Mouse (Mus musculus) forebrain, embryonic 16.5 days (tissue): ENCODE measurements around the gene Zfyve28. TPM values are rescaled to one million over a fixed set of nuclear protein-coding genes. Genes with fewer than 3 reads are reported as not detected.
A peak's percentile ranks its signal among the peaks of the same experiment; 100 is the strongest.

Experiments
- ATAC-seq: fragments of 200-750 bp; cut with Nextera tagmentation; 2 replicates; pipeline ENCODE4 v1.8.0; 2017; ENCODE audit warnings: mild to moderate bottlenecking, moderate library complexity
- H3K27ac ChIP-seq: fragments of 300-500 bp; sonication (generic); 2 replicates; pipeline ENCODE4 v1.5.1; 2014; ENCODE audit warnings: low read length, control low read depth
- H3K27me3 ChIP-seq: fragments of 300-500 bp; sonication (generic); replicated peaks from 2 replicates; pipeline ENCODE4 v1.6.1; 2014; ENCODE audit warnings: low read length; ENCODE audit not compliant: control insufficient read depth, insufficient read depth
- H3K36me3 ChIP-seq: fragments of 300-500 bp; sonication (generic); 2 replicates; pipeline ENCODE4 v1.6.1; 2014; ENCODE audit not compliant: control insufficient read depth, insufficient read depth
- H3K4me1 ChIP-seq: fragments of 300-500 bp; sonication (generic); replicated peaks from 2 replicates; pipeline ENCODE4 v1.6.1; 2014; ENCODE audit warnings: low read length; ENCODE audit not compliant: control insufficient read depth, insufficient read depth
- H3K4me2 ChIP-seq: fragments of 300-500 bp; sonication (generic); 2 replicates; pipeline ENCODE4 v1.6.1; 2014; ENCODE audit warnings: mild to moderate bottlenecking, low read length, control low read depth
- H3K4me3 ChIP-seq: fragments of 300-500 bp; sonication (generic); replicated peaks from 2 replicates; pipeline ENCODE4 v1.5.1; 2014; ENCODE audit warnings: mild to moderate bottlenecking, low read length, control low read depth
- H3K9ac ChIP-seq: fragments of 300-500 bp; sonication (generic); replicated peaks from 2 replicates; pipeline ENCODE4 v1.6.1; 2014; ENCODE audit warnings: low read depth, low read length, control low read depth
- H3K9me3 ChIP-seq: fragments of 300-500 bp; sonication (generic); 2 replicates; pipeline ENCODE4 v1.6.1; 2016; ENCODE audit warnings: low read length; ENCODE audit not compliant: control insufficient read depth
- WGBS: fragments of 180-500 bp; shearing (Covaris S2); extraction: QIAGEN DNeasy Blood & Tissue Kit; methylation state at CpG from one replicate; pipeline ENCODE4 v1.1.7; 2014; 5-methylcytosine and 5-hydroxymethylcytosine counted together
- polyA plus RNA-seq: library from polyadenylated mRNA; unstranded; fragments of >200 nt; fragmentation: Nextera tagmentation; extraction: Ambion mirVana; gene quantifications from 2 replicates; pipeline ENCODE4 v1.2.1, GENCODE M21; 2015

The Zfyve28 gene
- polyA plus RNA-seq = 4.4 and 5.2 TPM in 2 replicates

GRCm38 (mm10) chr5:34288154-34288716 lies at the start of gene Zfyve28, which contains the start of gene Cfap99:
Gene Zfyve28, minus strand, starts transcription at chr5:34288449.
Gene Cfap99, plus strand, starts transcription at chr5:34288600.
- Histone ChIP-seq H3K4me1 (peaks cover 13% of the 10 kb centered on the region), H3K4me2 (peak within 1 kb of the TSS; percentile 71), H3K4me3 (peak within 1 kb of the TSS; percentile 81), H3K36me3 (no peaks in the 10 kb centered on the region), H3K27me3 (peaks cover 15% of the 10 kb centered on the region), H3K9ac (peak within 1 kb of the TSS; percentile 73), H3K27ac (no peak within 1 kb of the TSS), H3K9me3 (no peaks in the 10 kb centered on the region)
- under 1% methylated on average over 80 of the region's 83 CpGs for WGBS
- peak; percentile 99 for ATAC-seq

GRCm38 (mm10) chr5:34336775-34337450 lies 48.7 kb upstream of the Zfyve28 start:
- Histone ChIP-seq H3K4me3 (peak overlapping the region; percentile 60), H3K4me1 (peaks cover 18% of the 10 kb centered on the region), H3K9me3 (no peaks in the 10 kb centered on the region), H3K27me3 (no peaks in the 10 kb centered on the region), H3K4me2 (peak overlapping the region; percentile 88), H3K9ac (peak overlapping the region; percentile 67), H3K36me3 (0 out of 2 replicates have a peak, but pooled peaks cover 2% of the 10 kb centered on the region), H3K27ac (peak overlapping the region; percentile 87)
- peak; percentile 20; the same call in 1 of the 2 replicates for ATAC-seq
- under 1% methylated on average over 42 of the region's 42 CpGs for WGBS

- Histone ChIP-seq H3K36me3 (0 out of 2 replicates have a peak, but pooled peaks cover 2% of the 10 kb centered on the region), H3K27me3 (no peaks in the 10 kb centered on the region), H3K4me2 (peak within 1 kb of the TSS; percentile 88), H3K9me3 (no peaks in the 10 kb centered on the region), H3K4me1 (peaks cover 18% of the 10 kb centered on the region), H3K9ac (peak within 1 kb of the TSS; percentile 83), H3K4me3 (peak within 1 kb of the TSS; percentile 60), H3K27ac (peak within 1 kb of the TSS; percentile 87)
- under 1% methylated on average over 67 of the region's 67 CpGs for WGBS
- peak; percentile 98 for ATAC-seq
Observed at GRCm38 (mm10) chr5:34336097-34336774, 48.0 kb upstream of the Zfyve28 start, which contains the start of gene Rnf4. Gene Rnf4, plus strand, starts transcription at chr5:34336289.

GRCm38 (mm10) chr5:34335539-34336096 lies 47.4 kb upstream of the Zfyve28 start:
- H3K36me3 ChIP-seq = 0 out of 2 replicates have a peak, but pooled peaks cover 2% of the 10 kb centered on the region
- WGBS = 2% methylated on average over 21 of the region's 21 CpGs
- ATAC-seq = peak; percentile 59
- peak overlapping the region; percentile 83 for H3K9ac ChIP-seq
- peak overlapping the region; percentile 83 for H3K4me2 ChIP-seq
- peak overlapping the region; percentile 73 for H3K27ac ChIP-seq
- H3K27me3 ChIP-seq = no peaks in the 10 kb centered on the region
- H3K9me3 ChIP-seq = no peaks in the 10 kb centered on the region
- peak overlapping the region; percentile 60 for H3K4me3 ChIP-seq
- H3K4me1 ChIP-seq = peaks cover 18% of the 10 kb centered on the region

GRCm38 (mm10) chr5:34334081-34334480 lies 45.8 kb upstream of the Zfyve28 start:
- no peaks in the 10 kb centered on the region for H3K36me3 ChIP-seq
- no peak for ATAC-seq
- no peak overlapping the region for H3K9ac ChIP-seq
- peaks cover 18% of the 10 kb centered on the region for H3K4me1 ChIP-seq
- H3K27ac ChIP-seq = no peak overlapping the region
- 89% methylated on average over 1 of the region's 1 CpGs for WGBS
- no peaks in the 10 kb centered on the region for H3K27me3 ChIP-seq
- no peaks in the 10 kb centered on the region for H3K9me3 ChIP-seq
- no peak overlapping the region for H3K4me2 ChIP-seq
- no peak overlapping the region for H3K4me3 ChIP-seq

GRCm38 (mm10) chr5:34330136-34330535 lies 41.9 kb upstream of the Zfyve28 start:
- 87% methylated on average over 2 of the region's 2 CpGs for WGBS

GRCm38 (mm10) chr5:34326875-34327576 lies 38.8 kb upstream of the Zfyve28 start:
- Histone ChIP-seq H3K9ac (peak overlapping the region; percentile 59), H3K4me1 (peaks cover 9% of the 10 kb centered on the region), H3K4me3 (peak overlapping the region; percentile 33), H3K27ac (no peak overlapping the region), H3K27me3 (no peaks in the 10 kb centered on the region), H3K9me3 (no peaks in the 10 kb centered on the region), H3K36me3 (no peaks in the 10 kb centered on the region), H3K4me2 (peak overlapping the region; percentile 48)
- ATAC-seq = peak; percentile 64
- 12% methylated on average over 31 of the region's 31 CpGs for WGBS

More at GRCm38 (mm10) chr5:34330136-34330535, 41.9 kb upstream of the Zfyve28 start:
- ATAC-seq = no peak
- Histone ChIP-seq H3K4me2 (no peak overlapping the region), H3K4me1 (peaks cover 9% of the 10 kb centered on the region), H3K9ac (no peak overlapping the region), H3K9me3 (no peaks in the 10 kb centered on the region), H3K4me3 (no peak overlapping the region), H3K27ac (no peak overlapping the region), H3K36me3 (no peaks in the 10 kb centered on the region), H3K27me3 (no peaks in the 10 kb centered on the region)

- H3K9me3 ChIP-seq = no peaks in the 10 kb centered on the region
- peaks cover 9% of the 10 kb centered on the region for H3K4me1 ChIP-seq
- H3K27ac ChIP-seq = no peak overlapping the region
- no peaks in the 10 kb centered on the region for H3K27me3 ChIP-seq
- 0 out of 2 replicates have a peak, but pooled peaks have one; percentile 18 for ATAC-seq
- no peak overlapping the region for H3K4me2 ChIP-seq
- WGBS = 16% methylated on average over 4 of the region's 4 CpGs
- no peak overlapping the region for H3K9ac ChIP-seq
- no peaks in the 10 kb centered on the region for H3K36me3 ChIP-seq
- no peak overlapping the region for H3K4me3 ChIP-seq
Observed at GRCm38 (mm10) chr5:34326249-34326691, 38.0 kb upstream of the Zfyve28 start.
